Mouse (Mus musculus): ENCODE measurements at regions not wholly inside any gene's neighbourhood (a gene's known extent, or its start where the extent isn't known, plus 50 kb on each side); places are given as distances from the start of the nearest gene placed in this dataset.

- DNase-seq: peak; percentile 71
Observed at GRCm38 (mm10) chr14:115017410-115018153, 74.4 kb upstream of the Gpc5 start.

GRCm38 (mm10) chr14:115028011-115028410, 64.0 kb upstream of the Gpc5 start:
- DNase-seq: no peak

DNA sequence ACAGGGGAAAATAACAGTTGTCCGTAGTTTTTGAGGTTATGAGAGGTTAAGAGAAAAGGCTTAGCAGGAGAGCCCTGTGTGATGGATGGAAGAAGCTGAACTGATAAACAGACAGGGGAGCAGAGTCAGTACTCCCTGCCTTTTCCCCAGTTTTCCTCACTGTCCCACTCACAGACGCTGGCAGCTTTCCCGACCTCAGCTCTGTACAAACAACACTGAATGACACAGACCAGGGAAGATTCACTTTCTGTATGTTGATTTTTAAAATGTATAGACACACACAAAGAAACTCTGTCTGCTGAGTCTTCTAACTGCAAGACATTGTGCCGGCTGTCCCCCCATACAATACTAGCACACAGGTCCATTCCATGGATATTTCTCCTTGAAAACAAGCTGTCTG, 60.3 kb upstream of the Gpc5 start:
- DNase-seq: no peak

DNA sequence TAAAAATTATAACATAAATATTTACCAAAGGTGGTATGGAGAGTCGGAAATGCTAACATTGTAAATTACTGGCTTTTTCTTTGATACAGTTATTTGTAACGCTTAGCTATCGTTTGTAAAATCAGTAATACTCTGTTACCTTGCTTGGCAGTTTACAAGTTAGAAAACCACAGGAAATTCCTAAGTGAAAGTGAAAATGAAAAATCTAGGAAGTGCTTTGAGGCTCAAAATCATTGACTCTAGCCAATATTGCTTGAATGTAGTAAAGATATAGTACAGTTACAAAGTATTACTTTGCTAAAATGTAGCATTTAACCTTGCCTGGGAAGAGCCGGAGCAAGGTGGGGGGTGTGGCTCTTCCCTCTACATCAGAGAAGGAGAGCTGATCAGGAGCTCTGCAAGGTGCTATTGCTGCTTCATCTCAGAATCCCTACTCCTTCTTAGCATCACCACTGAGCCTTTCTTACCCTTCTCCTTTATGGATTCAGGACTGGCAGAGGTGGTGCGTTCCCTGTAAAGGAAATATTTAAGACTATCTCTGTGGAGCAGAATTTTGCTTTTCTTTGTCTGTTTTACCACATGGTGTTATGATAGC, 58.5 kb upstream of the Gpc5 start:
- DNase-seq: no peak

GRCm38 (mm10) chr14:115034718-115035437, 57.1 kb upstream of the Gpc5 start:
- DNase-seq: no peak

- no peak for DNase-seq
Observed at GRCm38 (mm10) chr14:115037086-115037793, 54.8 kb upstream of the Gpc5 start.

- no peak for DNase-seq
Observed at GRCm38 (mm10) chr14:115038788-115039187, 53.2 kb upstream of the Gpc5 start.

GRCm38 (mm10) chr14:115039524-115039923, 52.5 kb upstream of the Gpc5 start:
- no peak for DNase-seq

- no peak for DNase-seq
Observed at GRCm38 (mm10) chr14:115040091-115040571, 51.9 kb upstream of the Gpc5 start.

DNA sequence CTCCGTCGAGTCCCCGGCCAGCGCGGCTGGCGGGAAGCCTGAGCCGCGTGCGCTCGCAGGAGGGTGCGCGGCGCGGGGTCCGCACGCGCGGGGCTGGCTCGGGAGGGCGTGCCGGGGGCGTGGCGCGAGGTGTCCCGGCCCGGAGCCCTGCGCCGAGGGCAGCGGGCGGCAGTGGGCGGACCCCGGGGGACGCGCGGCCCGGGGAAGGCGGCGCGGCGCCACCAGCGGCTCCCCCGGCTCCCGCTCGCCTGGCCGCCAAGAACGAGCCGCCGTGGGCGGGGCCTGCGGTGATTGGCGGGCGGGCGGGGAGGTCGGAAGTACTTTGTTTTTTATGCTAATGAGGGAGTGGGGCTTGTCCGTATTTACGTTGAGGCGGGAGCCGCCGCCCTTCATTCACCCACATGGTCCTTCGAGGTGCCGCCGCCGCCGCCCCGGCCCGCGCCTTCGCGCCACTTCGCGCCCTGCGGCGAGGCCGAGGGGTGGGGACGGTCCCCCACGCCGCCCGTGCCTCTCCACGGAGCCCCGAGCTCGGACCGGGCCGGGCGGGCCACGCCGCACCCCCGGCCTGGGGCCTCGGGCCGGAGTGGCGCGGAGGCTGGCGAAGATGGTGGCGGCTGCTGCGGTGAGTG, 51.3 kb upstream of the Gpc5 start:
- peak; percentile 89 for DNase-seq

GRCm38 (mm10) chr14:115041336-115042054, 50.5 kb upstream of the Gpc5 start:
- peak; percentile 61 for DNase-seq

DNA sequence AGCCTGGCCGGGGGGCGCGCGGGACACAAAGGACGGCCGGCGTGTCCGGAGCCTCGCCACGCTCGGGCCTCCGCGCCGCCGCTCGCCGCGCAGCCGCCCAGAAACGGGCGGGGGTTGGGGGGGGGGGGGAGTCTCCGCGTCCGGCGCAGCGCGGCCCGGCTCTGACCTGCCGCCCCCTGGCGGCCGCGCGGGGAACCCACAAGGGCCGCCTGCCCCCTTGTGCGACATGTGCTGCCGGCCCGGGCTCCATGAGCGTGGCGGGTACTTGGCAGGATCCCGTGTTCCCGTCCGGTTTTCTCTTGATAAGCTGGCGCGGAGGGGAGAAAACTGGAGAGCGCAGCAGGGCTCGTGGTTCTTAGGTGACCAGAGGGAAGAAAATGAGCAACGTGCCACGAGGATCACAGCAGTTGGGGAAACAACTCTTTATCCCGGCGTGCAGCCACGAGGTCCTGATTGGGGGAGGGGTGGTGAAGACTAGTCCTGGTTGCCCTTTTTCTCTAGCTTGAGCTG, 49.9 kb upstream of the Gpc5 start:
- peak; percentile 87 for DNase-seq

Data from thymus, postnatal 25 days (tissue).